ENCODE assay signal across 12 mouse cellular contexts in the genomic region with DNA sequence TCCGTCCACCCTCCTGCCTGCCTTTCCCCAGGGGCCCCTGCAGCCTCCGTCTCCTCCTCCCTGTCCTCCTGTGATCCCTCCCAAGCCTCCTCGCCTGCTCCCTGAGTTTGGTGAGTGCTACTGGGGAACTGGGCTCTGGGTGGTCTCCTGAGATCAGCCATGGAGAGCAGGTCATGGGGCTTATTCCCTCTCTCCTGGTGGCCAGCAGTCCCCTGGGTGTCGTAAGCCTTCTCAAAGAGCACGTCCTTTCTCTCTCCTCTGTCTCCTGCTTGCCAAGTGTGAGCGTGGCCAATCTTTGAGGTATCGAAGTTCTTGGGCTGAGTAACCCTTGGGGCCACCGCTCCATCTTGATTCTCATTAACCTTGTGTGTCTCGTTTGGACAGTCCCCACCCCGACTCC. TPM values are rescaled to one million over a fixed set of nuclear protein-coding genes. Genes with fewer than 3 reads are reported as not detected.
A peak's percentile ranks its signal among the peaks of the same experiment; 100 is the strongest.
DNase-seq lines count a peak whose midpoint lies in the region; ATAC-seq and TF ChIP-seq lines count a peak whose summit lies in the region.
"Had no signal": no experiment of that assay in that cellular context is flagged by ENCODE, and none has a peak within 500 bp of the region (broad histone marks: within the 10 kb centered on the region; RNA-seq: fewer than 3 reads in every experiment).

No protein-coding gene starts in this region.

- intact Hi-C loops in gastrocnemius, adult 2 months (cut with DNase I) = no loop called here
- intact Hi-C loops in gastrocnemius, postnatal 36 days (cut with DNase I) = loop anchor here (1.0 kb wide), 1 partner anchor 19 kb away; no protein-coding TSS in a partner anchor

- H3K4me2 ChIP-seq in liver, embryonic 13.5 days = 0 out of 2 replicates have a peak overlapping the region, but pooled peaks have one; percentile 30

- 0 out of 2 replicates have a peak overlapping the region, but pooled peaks have one; percentile 45 for H3K9ac ChIP-seq in liver, embryonic 13.5 days

- H3K36me3 ChIP-seq in G1E (replicated peaks) = peaks cover 89% of the 10 kb centered on the region
- peaks cover 31% of the 10 kb centered on the region for H3K36me3 ChIP-seq in liver, embryonic 13.5 days

- ATAC-seq in G1E (ENCODE audit: extremely low read depth, insufficient number of reproducible peaks, low FRiP score, poor library complexity, severe bottlenecking) = no peak
- ATAC-seq in liver, embryonic 13.5 days (ENCODE audit: low read depth) = no peak
- no peak for ATAC-seq in monocyte, adult 5-6 weeks (replicated peaks; ENCODE audit: insufficient number of reproducible peaks, low FRiP score, low TSS enrichment, poor library complexity, severe bottlenecking)
- ATAC-seq: Patski had no signal

- peaks cover 55% of the 10 kb centered on the region for H3K4me1 ChIP-seq in G1E (ENCODE audit: insufficient read depth, low read depth, low read length)
- H3K4me1 ChIP-seq in liver, embryonic 13.5 days (replicated peaks) = peaks cover 54% of the 10 kb centered on the region

- no peak for TF ChIP-seq CTCF in gastrocnemius, adult 2 months (IDR thresholded peaks at IDR 0.05)
- TF ChIP-seq CTCF in layer of hippocampus, adult 2 months (conservative IDR thresholded peaks at IDR 0.05) = no peak
- no peak for TF ChIP-seq CTCF in G1E (IDR thresholded peaks at IDR 0.05; ENCODE audit: low read depth, low read length)

- peak overlapping the region; percentile 57 for H3K27ac ChIP-seq in gastrocnemius, adult 2 months
- peak overlapping the region; percentile 18; the same call in 1 of the 2 replicates for H3K27ac ChIP-seq in layer of hippocampus, adult 2 months
- H3K27ac ChIP-seq in liver, embryonic 13.5 days = peak overlapping the region; percentile 69

- peak overlapping the region; percentile 16 for H3K4me3 ChIP-seq in gastrocnemius, adult 2 months
- no peak overlapping the region for H3K4me3 ChIP-seq in layer of hippocampus, adult 2 months
- H3K4me3 ChIP-seq in G1E (ENCODE audit: low read depth, low read length) = peak overlapping the region; percentile 14; the same call in 1 of the 2 replicates
- H3K4me3 ChIP-seq in liver, embryonic 13.5 days (replicated peaks) = no peak overlapping the region

- H3K27me3 ChIP-seq in G1E (ENCODE audit: insufficient read depth, low read length) = no peaks in the 10 kb centered on the region
- H3K27me3 ChIP-seq in liver, embryonic 13.5 days = no peaks in the 10 kb centered on the region
- H3K27me3 ChIP-seq: Patski had no signal

- DNase-seq in gastrocnemius, adult 2 months = no peak
- DNase-seq in gastrocnemius, postnatal 36 days = no peak
- DNase-seq in layer of hippocampus, adult 2 months (ENCODE audit: low spot score in 2 of 2) = no peak
- DNase-seq in layer of hippocampus, adult 9-11 months = no peak
- no peak for DNase-seq in G1E (ENCODE audit: low spot score)
- no peak for DNase-seq in liver, embryonic 13.5 days
- DNase-seq in ovary, adult 18-20 months (ENCODE audit: low spot score) = no peak
- DNase-seq: adrenal gland, postnatal 36 days; cerebellum, postnatal 10 days had no signal

- H3K9me3 ChIP-seq in G1E (replicated peaks) = no peaks in the 10 kb centered on the region
- no peaks in the 10 kb centered on the region for H3K9me3 ChIP-seq in liver, embryonic 13.5 days (replicated peaks)

- WGBS in liver, embryonic 13.5 days (ENCODE audit: insufficient replicate concordance) = 52% methylated on average over 10 of the region's 10 CpGs

RNA-seq across cellular contexts. Expression of a gene that starts 25.8 kb away (rescaled TPM):
- not detected for total RNA-seq in gastrocnemius, adult 2 months (2021)
- 1 to 10 TPM in 1 of 2 experiments, not detected in 1; 2.1 TPM for total RNA-seq in gastrocnemius, postnatal 36 days (2021)
- 1 to 10 TPM in 1 of 2 experiments, not detected in 1; 2.4 TPM for total RNA-seq in layer of hippocampus, adult 2 months (2021)
- not detected in 2 replicates for total RNA-seq in G1E (2014; fragmentation: Nextera tagmentation)
- not detected in 2 replicates for total RNA-seq in G1E (2017)
- 0.02 and 0.03 TPM in 2 replicates for polyA plus RNA-seq in G1E (2012)
- 0.31 and 3.1 TPM in 2 replicates for polyA plus RNA-seq in liver, embryonic 13.5 days (2015; fragmentation: Nextera tagmentation; extraction: Ambion mirVana)
- total RNA-seq in monocyte, adult 5-6 weeks (2017) = 8.9 to 28.8 TPM (median 12.5 TPM) in 3 replicates
- polyA plus RNA-seq: large intestine, adult 2 months had no signal

RNA-seq across cellular contexts. Expression of a gene that starts 36.6 kb away (rescaled TPM):
- total RNA-seq in gastrocnemius, adult 2 months (2021) = 10 to 100 TPM; 21.2 to 28.5 TPM
- 10 to 100 TPM; 17.6 to 22.7 TPM for total RNA-seq in gastrocnemius, postnatal 36 days (2021)
- total RNA-seq in layer of hippocampus, adult 2 months (2021) = 100 to 1,000 TPM; 300 to 318 TPM
- total RNA-seq in G1E (2014; fragmentation: Nextera tagmentation) = not detected in 2 replicates
- 0.12 and 0.55 TPM in 2 replicates for total RNA-seq in G1E (2017)
- polyA plus RNA-seq in G1E (2012) = not detected in 2 replicates
- polyA plus RNA-seq in liver, embryonic 13.5 days (2015; fragmentation: Nextera tagmentation; extraction: Ambion mirVana) = 4.0 and 6.7 TPM in 2 replicates
- total RNA-seq in monocyte, adult 5-6 weeks (2017) = 13.4 to 111 TPM (median 54.4 TPM) in 3 replicates

RNA-seq across cellular contexts. Expression of a gene that starts 37.1 kb away (rescaled TPM):
- 10 to 100 TPM; 19.9 to 30.6 TPM for total RNA-seq in gastrocnemius, adult 2 months (2021)
- total RNA-seq in gastrocnemius, postnatal 36 days (2021) = 10 to 100 TPM; 15.6 to 25.5 TPM
- total RNA-seq in layer of hippocampus, adult 2 months (2021) = 10 to 100 TPM; 19.2 to 20.0 TPM
- total RNA-seq in G1E (2014; fragmentation: Nextera tagmentation) (39.7 and 67.6 TPM in 2 replicates), G1E (2017) (102 and 115 TPM in 2 replicates)
- 55.1 and 62.0 TPM in 2 replicates for polyA plus RNA-seq in G1E (2012)
- polyA plus RNA-seq in liver, embryonic 13.5 days (2015; fragmentation: Nextera tagmentation; extraction: Ambion mirVana) = 13.1 and 14.8 TPM in 2 replicates
- 247 to 347 TPM (median 330 TPM) in 3 replicates for total RNA-seq in monocyte, adult 5-6 weeks (2017)

Comparison
In these comparisons a context has a peak if more than half of its experiments do, and no peak if none do; other contexts are left out.
1. H3K27ac ChIP-seq: peak in every context shown above with its lines; median percentile 69 in liver, embryonic 13.5 days; 57 in gastrocnemius, adult 2 months; 18 in layer of hippocampus, adult 2 months.
2. H3K4me3 ChIP-seq: peak in gastrocnemius, adult 2 months (single experiment) and G1E (single experiment); none in layer of hippocampus, adult 2 months (single experiment) and liver, embryonic 13.5 days (single experiment).